Mouse (Mus musculus): ENCODE measurements around the gene Fmnl1. TPM values are rescaled to one million over a fixed set of nuclear protein-coding genes. Genes with fewer than 3 reads are reported as not detected.

Fmnl1 gene
- total RNA-seq, 2 experiments from 2014 or later: 186 to 209 TPM

GRCm38 (mm10) chr11:103230626-103231025 is 59.7 kb downstream of the Fmnl1 start:
- DNase-seq (ENCODE audit: extremely low spot score in 1 of 2, low spot score in 2 of 2): no peak
- Histone ChIP-seq H3K27ac (no peak overlapping the region), H3K4me3 (no peak overlapping the region)
- intact Hi-C loops (cut with DNase I): no loop called here
- TF ChIP-seq CTCF (IDR thresholded peaks at IDR 0.05): no peak

GRCm38 (mm10) chr11:103231367-103231766 is 60.5 kb downstream of the Fmnl1 start:
- TF ChIP-seq CTCF (IDR thresholded peaks at IDR 0.05): no peak
- intact Hi-C loops (cut with DNase I): no loop called here
- Histone ChIP-seq H3K4me3 (no peak overlapping the region), H3K27ac (no peak overlapping the region)
- DNase-seq (ENCODE audit: extremely low spot score in 1 of 2, low spot score in 2 of 2): no peak

- Histone ChIP-seq H3K27ac (no peak overlapping the region), H3K4me3 (no peak overlapping the region)
- peak; percentile 91 for TF ChIP-seq CTCF (IDR thresholded peaks at IDR 0.05)
- intact Hi-C loops (cut with DNase I): loop anchor here (1.0 kb wide), 2 partner anchors 34 to 92 kb away; partner anchors contain the start of gene Map3k14
- peak; percentile 77 to 78 for DNase-seq (ENCODE audit: extremely low spot score in 1 of 2, low spot score in 2 of 2)
These were observed 62.1 kb downstream of the Fmnl1 start for GRCm38 (mm10) chr11:103232966-103233365.

GRCm38 (mm10) chr11:103234447-103234846 is 63.5 kb downstream of the Fmnl1 start:
- TF ChIP-seq CTCF (IDR thresholded peaks at IDR 0.05): no peak
- Histone ChIP-seq H3K27ac (no peak overlapping the region), H3K4me3 (no peak overlapping the region)
- intact Hi-C loops (cut with DNase I): no loop called here
- no peak for DNase-seq (ENCODE audit: extremely low spot score in 1 of 2, low spot score in 2 of 2)

- no peak overlapping the region for H3K27ac ChIP-seq
- intact Hi-C loops (cut with DNase I): no loop called here
- H3K4me3 ChIP-seq: no peak overlapping the region
- TF ChIP-seq CTCF (IDR thresholded peaks at IDR 0.05): no peak
- DNase-seq (ENCODE audit: extremely low spot score in 1 of 2, low spot score in 2 of 2): no peak
These were observed 64.8 kb downstream of the Fmnl1 start for GRCm38 (mm10) chr11:103235702-103236101.

- TF ChIP-seq CTCF (IDR thresholded peaks at IDR 0.05): no peak
- no peak overlapping the region for H3K27ac ChIP-seq
- intact Hi-C loops (cut with DNase I): no loop called here
- H3K4me3 ChIP-seq: no peak overlapping the region
- no peak for DNase-seq (ENCODE audit: extremely low spot score in 1 of 2, low spot score in 2 of 2)
These were observed 65.5 kb downstream of the Fmnl1 start for GRCm38 (mm10) chr11:103236431-103236830.

GRCm38 (mm10) chr11:103236903-103237302 is 66.0 kb downstream of the Fmnl1 start:
- no peak for TF ChIP-seq CTCF (IDR thresholded peaks at IDR 0.05)
- Histone ChIP-seq H3K4me3 (no peak overlapping the region), H3K27ac (no peak overlapping the region)
- no peak for DNase-seq (ENCODE audit: extremely low spot score in 1 of 2, low spot score in 2 of 2)
- intact Hi-C loops (cut with DNase I): no loop called here

- Histone ChIP-seq H3K4me3 (no peak overlapping the region), H3K27ac (no peak overlapping the region)
- no peak for DNase-seq (ENCODE audit: extremely low spot score in 1 of 2, low spot score in 2 of 2)
- peak; percentile 21 for TF ChIP-seq CTCF (IDR thresholded peaks at IDR 0.05)
- intact Hi-C loops (cut with DNase I): no loop called here
These were observed 66.8 kb downstream of the Fmnl1 start for GRCm38 (mm10) chr11:103237757-103238156.

- Histone ChIP-seq H3K27ac (no peak overlapping the region), H3K4me3 (no peak overlapping the region)
- no peak for TF ChIP-seq CTCF (IDR thresholded peaks at IDR 0.05)
- no peak for DNase-seq (ENCODE audit: extremely low spot score in 1 of 2, low spot score in 2 of 2)
- intact Hi-C loops (cut with DNase I): no loop called here
These were observed 69.8 kb downstream of the Fmnl1 start for GRCm38 (mm10) chr11:103240740-103241139.

- intact Hi-C loops (cut with DNase I): loop anchor here (5.0 kb wide), 1 partner anchor 82 kb away; no protein-coding TSS in a partner anchor
- Histone ChIP-seq H3K4me3 (no peak overlapping the region), H3K27ac (no peak overlapping the region)
- DNase-seq (ENCODE audit: extremely low spot score in 1 of 2, low spot score in 2 of 2): no peak
- TF ChIP-seq CTCF (IDR thresholded peaks at IDR 0.05): no peak
These were observed 73.9 kb downstream of the Fmnl1 start for GRCm38 (mm10) chr11:103244856-103245255.

GRCm38 (mm10) chr11:103246081-103246730 is 75.3 kb downstream of the Fmnl1 start:
- no peak overlapping the region for H3K4me3 ChIP-seq
- DNase-seq (ENCODE audit: extremely low spot score in 1 of 2, low spot score in 2 of 2): no peak
- H3K27ac ChIP-seq: peak overlapping the region; percentile 3
- TF ChIP-seq CTCF (IDR thresholded peaks at IDR 0.05): no peak; the same call in 1 of the 2 replicates
- intact Hi-C loops (cut with DNase I): loop anchor here (5.0 kb wide), 1 partner anchor 81 kb away; no protein-coding TSS in a partner anchor

GRCm38 (mm10) chr11:103246731-103247290 is 75.9 kb downstream of the Fmnl1 start:
- DNase-seq (ENCODE audit: extremely low spot score in 1 of 2, low spot score in 2 of 2): no peak
- intact Hi-C loops (cut with DNase I): loop anchor here (5.0 kb wide), 1 partner anchor 80 kb away; no protein-coding TSS in a partner anchor
- Histone ChIP-seq H3K27ac (peak overlapping the region; percentile 3), H3K4me3 (no peak overlapping the region)
- TF ChIP-seq CTCF (IDR thresholded peaks at IDR 0.05): no peak
